Mouse (Mus musculus): ENCODE data around the gene Dnah7a.
A peak's percentile ranks its signal among the peaks of the same experiment; 100 is the strongest.
"Not testable (repeated sequence)": the region's sequence is repeated elsewhere in the genome, so short reads cannot be mapped to it uniquely, and the experiment has no call there.

Dnah7a gene

GRCm38 (mm10) chr1:53706431-53707361, at the start of gene Dnah7a:
Gene Dnah7a, minus strand, starts transcription at chr1:53706784.
- no peak for DNase-seq (ENCODE audit: extremely low read depth, insufficient read length, low spot score)

DNA sequence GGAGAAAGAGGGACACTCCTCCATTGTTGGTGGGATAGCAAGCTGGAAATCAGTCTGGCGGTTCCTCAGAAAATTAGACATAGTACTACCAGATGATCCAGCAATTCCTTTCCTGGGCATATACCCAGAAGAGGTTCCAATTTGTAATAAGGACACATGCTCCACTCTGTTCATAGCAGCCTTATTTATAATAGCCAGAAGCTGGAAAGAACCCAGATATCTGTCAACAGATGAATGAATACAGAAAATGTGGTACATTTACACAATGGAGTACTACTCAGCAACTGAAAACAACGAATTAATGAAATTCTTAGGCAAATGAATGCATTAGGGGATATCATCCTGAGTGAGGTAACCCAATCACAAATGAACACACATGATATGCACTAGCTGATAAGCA, 46.9 kb upstream of the Dnah7a start:
- DNase-seq (ENCODE audit: extremely low read depth, insufficient read length, low spot score) = not testable (repeated sequence)

- no peak for DNase-seq (ENCODE audit: extremely low read depth, insufficient read length, low spot score)
Measured at GRCm38 (mm10) chr1:53751144-53751543, 44.6 kb upstream of the Dnah7a start.

GRCm38 (mm10) chr1:53750697-53751096, 44.1 kb upstream of the Dnah7a start:
- DNase-seq (ENCODE audit: extremely low read depth, insufficient read length, low spot score) = not testable (repeated sequence)

- DNase-seq (ENCODE audit: extremely low read depth, insufficient read length, low spot score) = not testable (repeated sequence)
Measured at GRCm38 (mm10) chr1:53749881-53750385, 43.3 kb upstream of the Dnah7a start.

- DNase-seq (ENCODE audit: extremely low read depth, insufficient read length, low spot score) = no peak
Measured at GRCm38 (mm10) chr1:53748571-53748970, 42.0 kb upstream of the Dnah7a start.

DNA sequence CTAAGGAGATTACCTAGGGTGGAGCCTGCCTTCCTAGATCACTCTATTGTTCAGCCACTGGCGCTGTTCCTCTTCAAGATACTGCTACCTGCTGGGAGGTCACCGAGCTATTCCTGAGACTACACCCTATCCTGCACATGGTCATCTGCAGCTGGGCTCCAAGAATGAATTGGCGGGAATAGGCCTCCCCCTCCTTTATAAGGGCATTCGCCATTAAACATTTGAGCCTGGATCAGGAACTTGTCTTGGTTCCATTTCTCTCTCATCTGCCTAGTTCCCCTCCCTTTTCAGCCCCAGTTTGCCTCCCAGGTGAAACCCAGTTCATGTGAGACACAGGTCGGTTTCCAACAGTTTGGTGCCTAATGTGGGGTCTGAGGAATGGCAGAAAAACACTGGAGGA, 39.4 kb upstream of the Dnah7a start:
- no peak for DNase-seq (ENCODE audit: extremely low read depth, insufficient read length, low spot score)

DNA sequence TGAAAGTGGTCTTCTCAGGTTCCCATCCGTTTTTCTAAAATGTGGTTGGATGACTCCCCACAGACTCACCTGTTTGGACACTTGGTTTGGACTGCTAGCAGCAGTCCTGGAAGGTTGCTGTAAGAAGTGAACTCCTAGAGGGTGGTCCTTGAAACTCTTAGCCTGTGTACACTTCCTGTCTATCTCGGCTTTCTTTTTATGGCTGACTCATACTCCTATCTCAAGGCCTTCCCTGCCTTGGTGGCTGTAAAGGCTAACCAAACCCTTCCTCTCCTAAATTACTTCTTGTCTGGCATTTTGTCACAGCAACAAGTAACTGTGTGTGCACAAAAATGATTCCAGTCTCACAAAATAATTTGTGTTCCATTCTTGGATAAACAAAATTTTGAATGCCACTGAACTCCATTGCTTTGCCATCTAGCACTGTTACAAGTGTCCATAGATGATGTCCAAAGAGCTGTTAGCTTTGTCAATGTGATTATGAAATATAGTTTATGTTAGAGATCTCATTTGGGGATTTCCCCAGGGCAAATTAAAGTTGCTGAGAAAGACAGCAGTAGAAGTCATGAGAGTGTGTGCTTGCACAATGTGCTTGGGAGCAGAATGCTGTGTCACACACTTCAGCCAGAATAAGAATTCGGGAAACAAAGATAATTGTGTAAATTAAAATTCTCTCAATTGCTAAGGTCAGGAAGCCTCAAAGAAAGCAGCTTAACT, 35.3 kb upstream of the Dnah7a start:
- DNase-seq (ENCODE audit: extremely low read depth, insufficient read length, low spot score) = no peak

GRCm38 (mm10) chr1:53740777-53741336, 34.3 kb upstream of the Dnah7a start:
- no peak for DNase-seq (ENCODE audit: extremely low read depth, insufficient read length, low spot score)

DNA sequence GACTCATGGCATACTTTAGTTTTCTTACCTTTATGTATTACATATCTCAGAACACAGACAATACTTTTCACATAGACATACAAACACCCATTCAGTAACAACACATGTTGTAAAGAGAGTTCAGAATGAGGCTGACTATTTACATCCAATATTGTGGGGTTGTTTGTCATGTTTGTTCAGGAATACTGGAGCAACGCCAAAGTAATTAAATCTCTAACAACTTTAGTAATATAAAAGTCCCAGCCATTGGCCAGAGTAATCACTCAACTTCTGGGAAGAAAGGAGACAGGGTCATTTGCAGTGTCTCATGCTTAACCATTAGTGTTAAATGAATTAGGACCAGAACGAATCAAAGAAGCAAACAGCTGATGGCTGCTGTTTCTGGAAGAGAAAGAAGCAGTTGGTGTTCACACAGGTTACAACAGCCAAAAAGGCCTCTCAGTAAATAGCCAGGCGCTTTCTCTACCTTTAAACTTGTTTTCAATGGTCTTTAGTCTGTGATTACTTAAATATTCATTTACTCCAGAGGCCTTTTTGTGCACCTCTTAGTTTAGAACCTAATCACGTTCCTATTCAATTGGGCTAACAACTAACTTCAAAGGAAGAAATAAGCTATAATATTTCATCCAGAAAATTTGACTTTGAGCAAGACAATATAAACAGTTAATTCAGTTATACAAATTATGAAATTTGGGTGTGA, 33.6 kb upstream of the Dnah7a start:
- DNase-seq (ENCODE audit: extremely low read depth, insufficient read length, low spot score) = not testable (repeated sequence)

- no peak for DNase-seq (ENCODE audit: extremely low read depth, insufficient read length, low spot score)
Measured at GRCm38 (mm10) chr1:53736583-53736982, 30.0 kb upstream of the Dnah7a start.

GRCm38 (mm10) chr1:53728489-53729225, 22.1 kb upstream of the Dnah7a start:
- DNase-seq (ENCODE audit: extremely low read depth, insufficient read length, low spot score) = no peak

GRCm38 (mm10) chr1:53726883-53727282, 20.3 kb upstream of the Dnah7a start:
- DNase-seq (ENCODE audit: extremely low read depth, insufficient read length, low spot score) = no peak

GRCm38 (mm10) chr1:53721353-53721752, 14.8 kb upstream of the Dnah7a start:
- DNase-seq (ENCODE audit: extremely low read depth, insufficient read length, low spot score) = no peak

- DNase-seq (ENCODE audit: extremely low read depth, insufficient read length, low spot score) = peak; percentile 16
Measured at GRCm38 (mm10) chr1:53720601-53721351, 14.2 kb upstream of the Dnah7a start.

- DNase-seq (ENCODE audit: extremely low read depth, insufficient read length, low spot score) = no peak
Measured at GRCm38 (mm10) chr1:53715966-53716515, 9.5 kb upstream of the Dnah7a start.

- no peak for DNase-seq (ENCODE audit: extremely low read depth, insufficient read length, low spot score)
Measured at GRCm38 (mm10) chr1:53715446-53715845, 8.9 kb upstream of the Dnah7a start.

- DNase-seq (ENCODE audit: extremely low read depth, insufficient read length, low spot score) = not testable (repeated sequence)
Measured at GRCm38 (mm10) chr1:53713383-53713782, 6.8 kb upstream of the Dnah7a start.

GRCm38 (mm10) chr1:53711069-53711468, 4.5 kb upstream of the Dnah7a start:
- DNase-seq (ENCODE audit: extremely low read depth, insufficient read length, low spot score) = no peak
